Mouse (Mus musculus): ENCODE results near the gene Nrxn2. TPM values are rescaled to one million over a fixed set of nuclear protein-coding genes. Genes with fewer than 3 reads are reported as not detected.

Gene Nrxn2
- polyA plus RNA-seq, 1 experiment from 2014 or later, result 60.6 TPM

- WGBS, result 94% methylated on average over 9 of the region's 9 CpGs
- Histone ChIP-seq H3K27ac (no peak overlapping the region), H3K4me1 (replicated peaks; ENCODE audit: control insufficient read depth, insufficient read depth, low read length) (peaks cover 18% of the 10 kb centered on the region; the same call in 1 of the 2 replicates), H3K9me3 (ENCODE audit: control insufficient read depth, low read length) (no peaks in the 10 kb centered on the region), H3K4me2 (replicated peaks) (no peak overlapping the region), H3K4me3 (replicated peaks; ENCODE audit: low read length) (no peak overlapping the region), H3K27me3 (ENCODE audit: control insufficient read depth, insufficient read depth, low read length) (no peaks in the 10 kb centered on the region), H3K36me3 (replicated peaks; ENCODE audit: control insufficient read depth, insufficient read depth) (peaks cover 66% of the 10 kb centered on the region), H3K9ac (no peak overlapping the region)
- DNase-seq (ENCODE audit: low spot score), result no peak
- ATAC-seq (ENCODE audit: low FRiP score), result no peak
These were observed 107.5 kb downstream of the Nrxn2 start for GRCm38 (mm10) chr19:6526010-6526409.

- 85% methylated on average over 3 of the region's 3 CpGs for WGBS
- Histone ChIP-seq H3K36me3 (replicated peaks; ENCODE audit: control insufficient read depth, insufficient read depth) (peaks cover 52% of the 10 kb centered on the region), H3K4me3 (replicated peaks; ENCODE audit: low read length) (no peak overlapping the region), H3K9me3 (ENCODE audit: control insufficient read depth, low read length) (no peaks in the 10 kb centered on the region), H3K27ac (no peak overlapping the region), H3K27me3 (ENCODE audit: control insufficient read depth, insufficient read depth, low read length) (no peaks in the 10 kb centered on the region), H3K4me2 (replicated peaks) (no peak overlapping the region), H3K4me1 (replicated peaks; ENCODE audit: control insufficient read depth, insufficient read depth, low read length) (peaks cover 32% of the 10 kb centered on the region), H3K9ac (no peak overlapping the region)
- DNase-seq (ENCODE audit: low spot score) (no peak), ATAC-seq (ENCODE audit: low FRiP score) (no peak)
These were observed 108.9 kb downstream of the Nrxn2 start for GRCm38 (mm10) chr19:6527439-6527838.

GRCm38 (mm10) chr19:6527839-6528531 lies 109.5 kb downstream of the Nrxn2 start:
- WGBS, result 73% methylated on average over 17 of the region's 17 CpGs
- Histone ChIP-seq H3K4me2 (replicated peaks) (no peak overlapping the region), H3K36me3 (replicated peaks; ENCODE audit: control insufficient read depth, insufficient read depth) (peaks cover 47% of the 10 kb centered on the region), H3K27ac (no peak overlapping the region), H3K9ac (no peak overlapping the region), H3K9me3 (ENCODE audit: control insufficient read depth, low read length) (no peaks in the 10 kb centered on the region), H3K4me3 (replicated peaks; ENCODE audit: low read length) (no peak overlapping the region), H3K4me1 (replicated peaks; ENCODE audit: control insufficient read depth, insufficient read depth, low read length) (peaks cover 37% of the 10 kb centered on the region), H3K27me3 (ENCODE audit: control insufficient read depth, insufficient read depth, low read length) (no peaks in the 10 kb centered on the region)
- no peak for ATAC-seq (ENCODE audit: low FRiP score)
- no peak for DNase-seq (ENCODE audit: low spot score)

GRCm38 (mm10) chr19:6529265-6529985 lies 110.9 kb downstream of the Nrxn2 start:
- DNase-seq (ENCODE audit: low spot score), result peak; percentile 61
- WGBS, result 59% methylated on average over 14 of the region's 14 CpGs
- no peak overlapping the region for H3K4me3 ChIP-seq (replicated peaks; ENCODE audit: low read length)
- peaks cover 32% of the 10 kb centered on the region for H3K36me3 ChIP-seq (replicated peaks; ENCODE audit: control insufficient read depth, insufficient read depth)
- peaks cover 46% of the 10 kb centered on the region for H3K4me1 ChIP-seq (replicated peaks; ENCODE audit: control insufficient read depth, insufficient read depth, low read length)
- H3K27me3 ChIP-seq (ENCODE audit: control insufficient read depth, insufficient read depth, low read length), result no peaks in the 10 kb centered on the region
- H3K4me2 ChIP-seq (replicated peaks), result peak overlapping the region; percentile 54
- H3K27ac ChIP-seq, result peak overlapping the region; percentile 36; the same call in 1 of the 2 replicates
- peak overlapping the region; percentile 5; the same call in 1 of the 2 replicates for H3K9ac ChIP-seq
- ATAC-seq (ENCODE audit: low FRiP score), result no peak
- H3K9me3 ChIP-seq (ENCODE audit: control insufficient read depth, low read length), result no peaks in the 10 kb centered on the region

GRCm38 (mm10) chr19:6530359-6530758 lies 111.8 kb downstream of the Nrxn2 start:
- H3K9ac ChIP-seq, result no peak overlapping the region
- H3K9me3 ChIP-seq (ENCODE audit: control insufficient read depth, low read length), result no peaks in the 10 kb centered on the region
- ATAC-seq (ENCODE audit: low FRiP score) (no peak), DNase-seq (ENCODE audit: low spot score) (no peak)
- H3K36me3 ChIP-seq (replicated peaks; ENCODE audit: control insufficient read depth, insufficient read depth), result peaks cover 23% of the 10 kb centered on the region
- H3K4me2 ChIP-seq (replicated peaks), result peak overlapping the region; percentile 54
- peaks cover 46% of the 10 kb centered on the region for H3K4me1 ChIP-seq (replicated peaks; ENCODE audit: control insufficient read depth, insufficient read depth, low read length)
- WGBS, result 18% methylated on average over 13 of the region's 13 CpGs
- H3K4me3 ChIP-seq (replicated peaks; ENCODE audit: low read length), result no peak overlapping the region
- H3K27ac ChIP-seq, result no peak overlapping the region
- H3K27me3 ChIP-seq (ENCODE audit: control insufficient read depth, insufficient read depth, low read length), result no peaks in the 10 kb centered on the region

GRCm38 (mm10) chr19:6531011-6531631 lies 112.6 kb downstream of the Nrxn2 start:
- H3K9ac ChIP-seq, result peak overlapping the region; percentile 66
- no peaks in the 10 kb centered on the region for H3K27me3 ChIP-seq (ENCODE audit: control insufficient read depth, insufficient read depth, low read length)
- H3K4me1 ChIP-seq (replicated peaks; ENCODE audit: control insufficient read depth, insufficient read depth, low read length), result peaks cover 46% of the 10 kb centered on the region
- DNase-seq (ENCODE audit: low spot score), result peak; percentile 55
- peak overlapping the region; percentile 30 for H3K4me3 ChIP-seq (replicated peaks; ENCODE audit: low read length)
- WGBS, result 2% methylated on average over 54 of the region's 56 CpGs
- no peak for ATAC-seq (ENCODE audit: low FRiP score)
- H3K4me2 ChIP-seq (replicated peaks), result peak overlapping the region; percentile 54
- H3K27ac ChIP-seq, result peak overlapping the region; percentile 73
- peaks cover 17% of the 10 kb centered on the region for H3K36me3 ChIP-seq (replicated peaks; ENCODE audit: control insufficient read depth, insufficient read depth)
- H3K9me3 ChIP-seq (ENCODE audit: control insufficient read depth, low read length), result no peaks in the 10 kb centered on the region

- peak overlapping the region; percentile 66 for H3K9ac ChIP-seq
- peaks cover 9% of the 10 kb centered on the region for H3K36me3 ChIP-seq (replicated peaks; ENCODE audit: control insufficient read depth, insufficient read depth)
- H3K4me3 ChIP-seq (replicated peaks; ENCODE audit: low read length), result peak overlapping the region; percentile 30
- DNase-seq (ENCODE audit: low spot score) (peak; percentile 46), ATAC-seq (ENCODE audit: low FRiP score) (no peak)
- H3K9me3 ChIP-seq (ENCODE audit: control insufficient read depth, low read length), result no peaks in the 10 kb centered on the region
- peaks cover 50% of the 10 kb centered on the region for H3K4me1 ChIP-seq (replicated peaks; ENCODE audit: control insufficient read depth, insufficient read depth, low read length)
- H3K27me3 ChIP-seq (ENCODE audit: control insufficient read depth, insufficient read depth, low read length), result no peaks in the 10 kb centered on the region
- 2% methylated on average over 34 of the region's 36 CpGs for WGBS
- H3K27ac ChIP-seq, result peak overlapping the region; percentile 73
- H3K4me2 ChIP-seq (replicated peaks), result peak overlapping the region; percentile 54
These were observed 113.4 kb downstream of the Nrxn2 start for GRCm38 (mm10) chr19:6531832-6532471.

GRCm38 (mm10) chr19:6532656-6533055 lies 114.1 kb downstream of the Nrxn2 start:
- Histone ChIP-seq H3K36me3 (replicated peaks; ENCODE audit: control insufficient read depth, insufficient read depth) (peaks cover 2% of the 10 kb centered on the region), H3K9me3 (ENCODE audit: control insufficient read depth, low read length) (no peaks in the 10 kb centered on the region), H3K9ac (peak overlapping the region; percentile 66; the same call in 1 of the 2 replicates), H3K4me3 (replicated peaks; ENCODE audit: low read length) (peak overlapping the region; percentile 30; the same call in 1 of the 2 replicates), H3K27ac (peak overlapping the region; percentile 73), H3K4me1 (replicated peaks; ENCODE audit: control insufficient read depth, insufficient read depth, low read length) (peaks cover 50% of the 10 kb centered on the region), H3K4me2 (replicated peaks) (peak overlapping the region; percentile 54), H3K27me3 (ENCODE audit: control insufficient read depth, insufficient read depth, low read length) (no peaks in the 10 kb centered on the region)
- whole genome bisulfite sequencing, result 8% methylated on average over 13 of the region's 13 CpGs
- ATAC-seq (ENCODE audit: low FRiP score) (no peak), DNase-seq (ENCODE audit: low spot score) (no peak)
